Mouse (Mus musculus) liver, postnatal 0 days (tissue): ENCODE data around the gene Epm2aip1.

ENCODE experiments used
- CTCF ChIP-seq: sonication (generic); IDR thresholded peaks from 2 replicates; pipeline ENCODE4 v1.5.1; 2016; ENCODE audit warnings: antibody characterized with exemption, low read depth
- EP300 ChIP-seq: IDR thresholded peaks from 2 replicates; pipeline ENCODE4 v1.6.1; 2016; ENCODE audit warnings: antibody characterized with exemption, low read depth, mild to moderate bottlenecking

GRCm38 (mm10) chr9:111306142-111306541, 34.4 kb downstream of the Epm2aip1 start:
- TF ChIP-seq EP300 (no peak), CTCF (no peak)
